Mouse (Mus musculus): ENCODE results near the gene Bri3. TPM values are rescaled to one million over a fixed set of nuclear protein-coding genes. Genes with fewer than 3 reads are reported as not detected.

Gene Bri3
- polyA plus RNA-seq, 2 experiments = 90.6 to 119 TPM

DNA sequence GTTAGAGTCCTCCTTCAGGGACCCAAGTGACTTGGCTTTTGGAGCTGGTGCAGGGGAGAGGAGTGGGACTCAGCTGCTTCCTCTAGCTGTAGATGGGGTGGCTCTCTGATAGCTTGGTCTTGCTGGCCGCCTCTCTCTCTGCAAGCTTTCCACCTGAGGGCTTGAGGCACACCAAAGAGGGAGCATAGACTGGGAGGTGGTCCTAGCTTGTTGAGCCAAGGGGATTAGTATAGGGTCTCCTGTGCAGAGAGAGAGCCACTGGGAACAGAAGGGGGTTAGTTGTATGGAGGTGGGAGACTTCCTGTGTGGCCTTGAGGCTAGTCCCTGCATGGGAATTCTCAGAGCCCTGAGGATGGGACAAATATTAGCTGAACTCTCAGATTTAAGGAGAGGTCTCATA is 12.7 kb downstream of the Bri3 start:
- Histone ChIP-seq H3K4me2 (replicated peaks; ENCODE audit: low read depth, low read length, severe bottlenecking) (peak overlapping the region; percentile 75), H3K4me1 (ENCODE audit: control insufficient read depth, insufficient read depth, low read length) (peaks cover 41% of the 10 kb centered on the region), H3K9ac (ENCODE audit: low read depth, low read length, severe bottlenecking) (peak overlapping the region; percentile 95), H3K9me3 (ENCODE audit: control insufficient read depth, low read length) (no peaks in the 10 kb centered on the region), H3K4me3 (replicated peaks; ENCODE audit: low read length) (peak overlapping the region; percentile 95), H3K27me3 (ENCODE audit: control insufficient read depth, insufficient read depth, low read length) (no peaks in the 10 kb centered on the region), H3K36me3 (ENCODE audit: control insufficient read depth, insufficient read depth, low read length) (peaks cover 24% of the 10 kb centered on the region), H3K27ac (replicated peaks; ENCODE audit: low read depth, low read length) (peak overlapping the region; percentile 90)
- ATAC-seq (ENCODE audit: low FRiP score, low read depth) (no peak), DNase-seq (ENCODE audit: low spot score) (no peak)
- WGBS = 29% methylated on average over 1 of the region's 1 CpGs
- TF ChIP-seq POLR2A (IDR thresholded peaks at IDR 0.05; ENCODE audit: borderline replicate concordance, extremely low read depth, insufficient read depth, insufficient read length) = no peak

DNA sequence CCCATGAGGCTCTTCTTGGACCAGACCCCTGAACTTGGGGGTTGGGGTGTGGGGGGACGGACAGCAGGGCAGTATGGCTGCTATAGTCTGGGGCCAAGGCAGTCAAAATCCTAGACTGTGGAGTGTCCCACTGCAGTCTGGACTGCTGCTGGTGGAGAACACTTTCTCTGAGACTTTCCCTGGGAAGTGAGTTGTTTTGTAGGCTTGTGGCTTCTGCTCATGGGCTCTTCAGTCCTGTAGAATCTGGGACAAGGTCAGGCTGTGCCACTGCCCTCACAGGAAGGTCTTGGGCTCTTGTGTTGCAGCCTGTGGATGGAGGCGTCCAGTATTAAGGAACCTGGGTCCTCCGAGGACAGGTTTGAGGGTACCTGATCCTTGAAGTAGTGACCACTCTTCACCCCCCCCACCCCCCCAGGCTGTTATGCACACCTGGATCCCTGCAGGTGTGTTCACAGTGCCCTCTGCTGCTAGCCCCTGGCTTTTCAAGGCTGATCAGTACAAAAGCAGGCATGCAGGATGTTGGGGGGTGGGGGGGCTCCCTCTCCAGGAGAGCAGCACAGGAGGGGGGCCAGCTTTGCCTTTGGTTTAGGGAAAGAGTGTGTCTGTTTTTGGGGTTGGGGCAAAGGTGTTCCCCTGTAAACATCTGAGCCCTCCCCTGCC is 13.3 kb downstream of the Bri3 start:
- H3K4me2 ChIP-seq (replicated peaks; ENCODE audit: low read depth, low read length, severe bottlenecking) = peak overlapping the region; percentile 75
- H3K27ac ChIP-seq (replicated peaks; ENCODE audit: low read depth, low read length) = no peak overlapping the region
- no peaks in the 10 kb centered on the region for H3K27me3 ChIP-seq (ENCODE audit: control insufficient read depth, insufficient read depth, low read length)
- H3K4me1 ChIP-seq (ENCODE audit: control insufficient read depth, insufficient read depth, low read length) = peaks cover 41% of the 10 kb centered on the region
- ATAC-seq (ENCODE audit: low FRiP score, low read depth) = no peak
- WGBS = 60% methylated on average over 3 of the region's 3 CpGs
- no peak for TF ChIP-seq POLR2A (IDR thresholded peaks at IDR 0.05; ENCODE audit: borderline replicate concordance, extremely low read depth, insufficient read depth, insufficient read length)
- peak overlapping the region; percentile 95 for H3K4me3 ChIP-seq (replicated peaks; ENCODE audit: low read length)
- DNase-seq (ENCODE audit: low spot score) = no peak
- H3K9me3 ChIP-seq (ENCODE audit: control insufficient read depth, low read length) = no peaks in the 10 kb centered on the region
- peaks cover 24% of the 10 kb centered on the region for H3K36me3 ChIP-seq (ENCODE audit: control insufficient read depth, insufficient read depth, low read length)
- H3K9ac ChIP-seq (ENCODE audit: low read depth, low read length, severe bottlenecking) = peak overlapping the region; percentile 95

DNA sequence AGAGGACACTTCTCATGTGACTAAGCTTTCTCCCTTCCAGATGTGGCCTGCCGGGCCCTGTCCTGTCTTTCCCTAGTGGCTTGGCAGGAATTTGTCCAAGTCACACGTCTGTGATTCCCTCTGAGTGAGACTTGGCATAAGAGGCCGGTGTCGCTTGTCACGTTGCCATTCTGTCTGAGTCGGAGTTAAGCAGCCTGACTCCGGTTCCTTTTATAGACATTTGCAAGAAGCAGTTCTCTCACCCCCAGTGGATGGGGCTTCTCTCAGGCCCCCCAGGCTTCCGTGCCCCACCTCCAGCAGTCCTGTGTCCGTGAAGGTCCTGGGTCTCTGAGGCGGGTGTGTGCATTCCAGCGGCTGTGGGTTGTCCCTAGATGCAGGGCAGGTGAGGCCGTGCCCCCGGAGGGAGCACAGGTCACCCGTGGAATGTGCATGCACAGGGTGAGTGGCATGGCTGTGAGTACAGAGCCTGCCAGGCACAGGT is 13.9 kb downstream of the Bri3 start:
- ATAC-seq (ENCODE audit: low FRiP score, low read depth) (no peak), DNase-seq (ENCODE audit: low spot score) (no peak)
- no peaks in the 10 kb centered on the region for H3K27me3 ChIP-seq (ENCODE audit: control insufficient read depth, insufficient read depth, low read length)
- H3K4me3 ChIP-seq (replicated peaks; ENCODE audit: low read length) = peak overlapping the region; percentile 15; the same call in 1 of the 2 replicates
- no peak overlapping the region for H3K27ac ChIP-seq (replicated peaks; ENCODE audit: low read depth, low read length)
- H3K4me2 ChIP-seq (replicated peaks; ENCODE audit: low read depth, low read length, severe bottlenecking) = peak overlapping the region; percentile 75
- peak overlapping the region; percentile 95 for H3K9ac ChIP-seq (ENCODE audit: low read depth, low read length, severe bottlenecking)
- H3K9me3 ChIP-seq (ENCODE audit: control insufficient read depth, low read length) = no peaks in the 10 kb centered on the region
- 30% methylated on average over 14 of the region's 14 CpGs for WGBS
- peaks cover 41% of the 10 kb centered on the region for H3K4me1 ChIP-seq (ENCODE audit: control insufficient read depth, insufficient read depth, low read length)
- no peak for TF ChIP-seq POLR2A (IDR thresholded peaks at IDR 0.05; ENCODE audit: borderline replicate concordance, extremely low read depth, insufficient read depth, insufficient read length)
- H3K36me3 ChIP-seq (ENCODE audit: control insufficient read depth, insufficient read depth, low read length) = peaks cover 28% of the 10 kb centered on the region

DNA sequence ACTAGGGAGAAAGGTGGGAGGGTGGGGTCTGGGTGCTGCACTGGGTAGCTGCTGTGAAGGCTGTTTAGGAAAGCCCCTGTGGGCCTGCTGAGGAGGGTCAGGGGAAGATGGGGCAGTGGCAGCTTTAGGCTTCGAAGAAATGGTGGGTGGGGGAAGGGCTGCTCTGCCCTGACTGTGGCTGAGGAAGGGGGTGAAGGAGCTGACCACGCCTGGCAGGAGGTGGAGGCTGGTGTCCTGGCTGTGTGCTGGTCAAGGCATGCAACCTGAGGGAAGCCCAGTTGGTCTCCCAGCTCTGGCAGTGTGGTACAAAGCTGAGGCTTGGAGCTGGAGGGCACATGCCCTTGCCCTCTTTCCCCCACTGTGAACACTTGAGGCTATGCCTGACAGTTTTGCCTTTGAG is 14.4 kb downstream of the Bri3 start:
- H3K27ac ChIP-seq (replicated peaks; ENCODE audit: low read depth, low read length) = no peak overlapping the region

DNA sequence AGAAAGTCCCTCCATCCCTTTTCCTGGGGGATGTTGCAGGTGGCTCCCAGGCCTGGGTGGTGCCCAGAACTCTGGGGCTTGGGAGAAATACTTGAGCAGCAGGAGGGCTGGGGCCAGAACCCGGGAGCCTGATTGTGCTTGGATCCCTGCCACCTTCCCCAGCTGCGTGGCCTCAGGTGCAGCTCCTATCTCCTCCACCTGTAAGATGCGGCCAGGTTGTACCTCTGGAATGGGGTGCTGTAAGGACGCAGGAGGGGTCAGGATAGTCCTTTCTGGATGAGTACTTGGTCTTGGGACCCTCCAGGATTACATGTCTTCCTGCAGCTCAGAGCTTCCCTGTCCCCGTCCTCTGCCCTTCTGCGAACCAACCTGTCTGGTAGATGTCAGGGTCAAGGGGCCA is 15.0 kb downstream of the Bri3 start:
- Histone ChIP-seq H3K9me3 (ENCODE audit: control insufficient read depth, low read length) (no peaks in the 10 kb centered on the region), H3K9ac (ENCODE audit: low read depth, low read length, severe bottlenecking) (no peak overlapping the region; the same call in 1 of the 2 replicates), H3K4me3 (replicated peaks; ENCODE audit: low read length) (no peak overlapping the region), H3K27ac (replicated peaks; ENCODE audit: low read depth, low read length) (no peak overlapping the region), H3K36me3 (ENCODE audit: control insufficient read depth, insufficient read depth, low read length) (peaks cover 32% of the 10 kb centered on the region), H3K4me1 (ENCODE audit: control insufficient read depth, insufficient read depth, low read length) (peaks cover 41% of the 10 kb centered on the region), H3K27me3 (ENCODE audit: control insufficient read depth, insufficient read depth, low read length) (no peaks in the 10 kb centered on the region), H3K4me2 (replicated peaks; ENCODE audit: low read depth, low read length, severe bottlenecking) (no peak overlapping the region)
- no peak for TF ChIP-seq POLR2A (IDR thresholded peaks at IDR 0.05; ENCODE audit: borderline replicate concordance, extremely low read depth, insufficient read depth, insufficient read length)
- DNase-seq (ENCODE audit: low spot score) (no peak), ATAC-seq (ENCODE audit: low FRiP score, low read depth) (no peak)
- 84% methylated on average over 5 of the region's 6 CpGs for WGBS

More for the DNA sequence above, 14.4 kb downstream of the Bri3 start:
- 38% methylated on average over 2 of the region's 2 CpGs for WGBS
- Histone ChIP-seq H3K4me1 (ENCODE audit: control insufficient read depth, insufficient read depth, low read length) (peaks cover 41% of the 10 kb centered on the region), H3K36me3 (ENCODE audit: control insufficient read depth, insufficient read depth, low read length) (peaks cover 32% of the 10 kb centered on the region), H3K4me3 (replicated peaks; ENCODE audit: low read length) (no peak overlapping the region; the same call in 1 of the 2 replicates), H3K9ac (ENCODE audit: low read depth, low read length, severe bottlenecking) (peak overlapping the region; percentile 95; the same call in 1 of the 2 replicates), H3K9me3 (ENCODE audit: control insufficient read depth, low read length) (no peaks in the 10 kb centered on the region), H3K27me3 (ENCODE audit: control insufficient read depth, insufficient read depth, low read length) (no peaks in the 10 kb centered on the region), H3K4me2 (replicated peaks; ENCODE audit: low read depth, low read length, severe bottlenecking) (peak overlapping the region; percentile 75)
- ATAC-seq (ENCODE audit: low FRiP score, low read depth) (no peak), DNase-seq (ENCODE audit: low spot score) (no peak)
- no peak for TF ChIP-seq POLR2A (IDR thresholded peaks at IDR 0.05; ENCODE audit: borderline replicate concordance, extremely low read depth, insufficient read depth, insufficient read length)
